In the genomic region with DNA sequence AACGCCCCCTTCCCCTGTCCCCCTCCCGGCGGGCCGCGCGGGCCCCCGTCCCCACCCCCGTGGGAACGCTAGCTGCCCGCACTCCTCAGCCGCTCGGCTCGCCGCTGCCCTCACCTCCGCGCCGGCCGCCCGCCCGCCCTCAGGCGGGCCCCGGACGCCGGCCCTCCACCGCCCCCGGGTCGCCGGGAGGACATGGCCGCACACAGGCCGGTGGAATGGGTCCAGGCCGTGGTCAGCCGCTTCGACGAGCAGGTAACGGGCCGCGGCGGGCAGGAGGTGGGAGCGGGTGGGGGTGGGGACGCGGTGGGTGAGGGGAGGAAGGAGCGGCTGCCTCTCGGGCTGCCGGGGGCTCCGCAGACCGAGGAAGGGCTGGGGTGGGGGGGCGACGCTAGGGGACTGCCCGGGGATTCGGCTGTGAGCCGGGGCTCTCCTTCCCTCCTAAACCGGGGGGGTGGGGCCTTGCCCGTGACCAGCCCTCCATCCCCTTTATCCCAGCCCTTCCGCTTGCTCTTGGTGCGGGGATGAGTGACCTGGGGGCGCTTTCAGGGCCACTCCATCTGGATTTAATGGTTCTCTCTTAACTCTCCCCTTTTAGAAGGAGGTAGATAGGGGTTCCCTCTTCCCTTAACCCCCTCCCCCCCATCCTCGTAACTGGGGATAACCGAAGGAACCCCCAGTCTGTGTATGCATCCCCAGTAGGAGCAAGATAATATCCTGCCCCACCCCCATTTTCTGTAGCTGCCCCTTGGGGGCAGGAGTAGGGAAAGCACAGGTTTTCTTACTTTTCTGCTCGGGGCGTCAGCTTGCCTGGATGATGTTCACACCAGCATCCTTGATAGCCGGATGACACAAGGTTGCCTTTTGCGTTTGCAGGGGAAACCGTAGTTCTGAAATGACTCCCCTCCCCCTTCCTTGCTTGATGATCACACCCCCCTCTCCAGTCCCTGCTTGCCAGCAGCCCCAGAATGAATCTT, we compare ENCODE assay signal across 8 mouse cellular contexts. TPM values are rescaled to one million over a fixed set of nuclear protein-coding genes. Genes with fewer than 3 reads are reported as not detected.
DNase-seq lines count a peak whose midpoint lies in the region; ATAC-seq and TF ChIP-seq lines count a peak whose summit lies in the region.

No protein-coding gene starts in this region.

- no peak for TF ChIP-seq EP300 in liver, postnatal 0 days (IDR thresholded peaks at IDR 0.05; ENCODE audit: low read depth)

- H3K9ac ChIP-seq in embryonic facial prominence, embryonic 12.5 days = peak overlapping the region; percentile 97
- H3K9ac ChIP-seq in heart, embryonic 13.5 days = peak overlapping the region; percentile 100
- peak overlapping the region; percentile 96 for H3K9ac ChIP-seq in liver, postnatal 0 days (replicated peaks)

- peaks cover 4% of the 10 kb centered on the region for H3K9me3 ChIP-seq in E14TG2a.4 (ENCODE audit: low read length)
- H3K9me3 ChIP-seq in embryonic facial prominence, embryonic 12.5 days = no peaks in the 10 kb centered on the region
- H3K9me3 ChIP-seq in heart, embryonic 13.5 days = peaks cover 5% of the 10 kb centered on the region; the same call in 1 of the 2 replicates
- H3K9me3 ChIP-seq in liver, postnatal 0 days (ENCODE audit: low read length) = no peaks in the 10 kb centered on the region

- H3K4me2 ChIP-seq in embryonic facial prominence, embryonic 12.5 days (replicated peaks) = peak overlapping the region; percentile 65
- H3K4me2 ChIP-seq in heart, embryonic 13.5 days = peak overlapping the region; percentile 94
- peak overlapping the region; percentile 95 for H3K4me2 ChIP-seq in liver, postnatal 0 days (ENCODE audit: low read depth, low read length)

- under 1% methylated on average over 25 of the region's 63 CpGs for WGBS in embryonic facial prominence, embryonic 12.5 days
- WGBS in heart, embryonic 13.5 days = 1% methylated on average over 37 of the region's 63 CpGs
- 1% methylated on average over 45 of the region's 63 CpGs for WGBS in liver, postnatal 0 days (ENCODE audit: insufficient replicate concordance)

- peaks cover 19% of the 10 kb centered on the region for H3K27me3 ChIP-seq in E14TG2a.4 (ENCODE audit: insufficient read depth, low read length)
- no peaks in the 10 kb centered on the region for H3K27me3 ChIP-seq in embryonic facial prominence, embryonic 12.5 days
- H3K27me3 ChIP-seq in heart, embryonic 13.5 days (replicated peaks) = no peaks in the 10 kb centered on the region
- no peaks in the 10 kb centered on the region for H3K27me3 ChIP-seq in liver, postnatal 0 days (ENCODE audit: insufficient read depth, low read length)

- peak; percentile 64 for ATAC-seq in embryonic facial prominence, embryonic 12.5 days (ENCODE audit: insufficient number of reproducible peaks, insufficient read depth, low FRiP score, low TSS enrichment)
- ATAC-seq in heart, embryonic 13.5 days (ENCODE audit: extremely low read depth, insufficient number of reproducible peaks, low FRiP score, low TSS enrichment) = peak; percentile 72; the same call in 1 of the 2 replicates
- ATAC-seq in liver, postnatal 0 days = peak; percentile 68
- ATAC-seq in neutrophil, adult 5-6 weeks (ENCODE audit: extremely low read depth, insufficient number of reproducible peaks, low FRiP score, poor library complexity, severe bottlenecking) = peak; percentile 3; the same call in 1 of the 2 replicates

- H3K4me1 ChIP-seq in E14TG2a.4 (replicated peaks; ENCODE audit: low read depth, low read length) = peaks cover 21% of the 10 kb centered on the region
- H3K4me1 ChIP-seq in embryonic facial prominence, embryonic 12.5 days = peaks cover 16% of the 10 kb centered on the region
- peaks cover 32% of the 10 kb centered on the region for H3K4me1 ChIP-seq in heart, embryonic 13.5 days
- H3K4me1 ChIP-seq in liver, postnatal 0 days (ENCODE audit: insufficient read depth) = peaks cover 11% of the 10 kb centered on the region

- no peak for TF ChIP-seq CTCF in E14TG2a.4 (conservative IDR thresholded peaks at IDR 0.05; ENCODE audit: low read length)
- no peak for TF ChIP-seq CTCF in liver, postnatal 0 days (IDR thresholded peaks at IDR 0.05; ENCODE audit: low read depth)

- H3K4me3 ChIP-seq in E14TG2a.4 (replicated peaks; ENCODE audit: low read length) = peak overlapping the region; percentile 88
- H3K4me3 ChIP-seq in embryonic facial prominence, embryonic 12.5 days = peak overlapping the region; percentile 99
- H3K4me3 ChIP-seq in heart, embryonic 13.5 days = peak overlapping the region; percentile 95
- peak overlapping the region; percentile 94 for H3K4me3 ChIP-seq in liver, postnatal 0 days (ENCODE audit: low read depth, low read length)

- H3K27ac ChIP-seq in embryonic facial prominence, embryonic 12.5 days = peak overlapping the region; percentile 95
- peak overlapping the region; percentile 95 for H3K27ac ChIP-seq in heart, embryonic 13.5 days (replicated peaks)
- H3K27ac ChIP-seq in liver, postnatal 0 days (ENCODE audit: low read depth) = peak overlapping the region; percentile 91

- no peaks in the 10 kb centered on the region for H3K36me3 ChIP-seq in E14TG2a.4 (ENCODE audit: insufficient read depth, low read length)
- H3K36me3 ChIP-seq in embryonic facial prominence, embryonic 12.5 days = no peaks in the 10 kb centered on the region
- peaks cover 19% of the 10 kb centered on the region for H3K36me3 ChIP-seq in heart, embryonic 13.5 days
- H3K36me3 ChIP-seq in liver, postnatal 0 days (replicated peaks; ENCODE audit: insufficient read depth, low read length) = no peaks in the 10 kb centered on the region

- peak; percentile 60 for DNase-seq in adrenal gland, adult 2 months
- DNase-seq in kidney, postnatal 10 days = peak; percentile 75
- DNase-seq in liver, postnatal 0 days = no peak
- no peak for DNase-seq in yolk sac, embryonic 10.5 days (ENCODE audit: low spot score)

RNA-seq across cellular contexts. Expression of a gene that starts 0.6 kb away (rescaled TPM):
- total RNA-seq in adrenal gland, adult 2 months (2021) = 10 to 100 TPM; 49.2 to 62.9 TPM
- 9.7 and 12.9 TPM in 2 replicates for polyA plus RNA-seq in adrenal gland, adult 2 months (2012; rRNA removed)
- 9.0 and 9.3 TPM in 2 replicates for polyA plus RNA-seq in embryonic facial prominence, embryonic 12.5 days (2016; fragmentation: Nextera tagmentation; extraction: Ambion mirVana)
- 4.6 and 5.3 TPM in 2 replicates for polyA plus RNA-seq in heart, embryonic 13.5 days (2015; fragmentation: Nextera tagmentation; extraction: Ambion mirVana)
- polyA plus RNA-seq in liver, postnatal 0 days (2015; fragmentation: Nextera tagmentation; extraction: Ambion mirVana) = 2.7 and 2.8 TPM in 2 replicates
- 20.9 and 22.3 TPM in 2 replicates for total RNA-seq in neutrophil, adult 5-6 weeks (2017)

RNA-seq across cellular contexts. Expression of a gene that starts 43.4 kb away (rescaled TPM):
- total RNA-seq in adrenal gland, adult 2 months (2021) = not detected
- not detected in 2 replicates for polyA plus RNA-seq in adrenal gland, adult 2 months (2012; rRNA removed)
- not detected in 2 replicates for polyA plus RNA-seq in embryonic facial prominence, embryonic 12.5 days (2016; fragmentation: Nextera tagmentation; extraction: Ambion mirVana)
- not detected in 2 replicates for polyA plus RNA-seq in heart, embryonic 13.5 days (2015; fragmentation: Nextera tagmentation; extraction: Ambion mirVana)
- not detected in 2 replicates for polyA plus RNA-seq in liver, postnatal 0 days (2015; fragmentation: Nextera tagmentation; extraction: Ambion mirVana)
- total RNA-seq in neutrophil, adult 5-6 weeks (2017) = not detected in 2 replicates

Comparison
In these comparisons a context has a peak if more than half of its experiments do, and no peak if none do; other contexts are left out.
1. DNase-seq: peak in adrenal gland, adult 2 months (single experiment) and kidney, postnatal 10 days (single experiment); none in liver, postnatal 0 days (single experiment) and yolk sac, embryonic 10.5 days (single experiment).
2. ATAC-seq: peak in every context shown above with its lines; median percentile 72 in heart, embryonic 13.5 days; 68 in liver, postnatal 0 days; 64 in embryonic facial prominence, embryonic 12.5 days; 3 in neutrophil, adult 5-6 weeks.
3. Peak in every context shown above with its lines, with median percentiles within 50 percentile points of each other: H3K4me3 ChIP-seq, H3K27ac ChIP-seq, H3K4me2 ChIP-seq and H3K9ac ChIP-seq.